Mouse (Mus musculus) bone marrow, adult 2 months (tissue): ENCODE measurements around the gene Slc35f6.
A peak's percentile ranks its signal among the peaks of the same experiment; 100 is the strongest.

Source experiments
- CTCF ChIP-seq: fragments of 200-500 bp; IDR thresholded peaks from 2 replicates; pipeline ENCODE4 v1.5.1; 2011; ENCODE audit warnings: low read length, control low read depth; ENCODE audit not compliant: control insufficient read depth, insufficient read depth
- POLR2A ChIP-seq: fragments of 200-500 bp; IDR thresholded peaks from 2 replicates; pipeline ENCODE4 v1.6.1; 2011; ENCODE audit warnings: low read depth, mild to moderate bottlenecking, control low read depth, low read length, borderline replicate concordance; ENCODE audit not compliant: control insufficient read depth

DNA sequence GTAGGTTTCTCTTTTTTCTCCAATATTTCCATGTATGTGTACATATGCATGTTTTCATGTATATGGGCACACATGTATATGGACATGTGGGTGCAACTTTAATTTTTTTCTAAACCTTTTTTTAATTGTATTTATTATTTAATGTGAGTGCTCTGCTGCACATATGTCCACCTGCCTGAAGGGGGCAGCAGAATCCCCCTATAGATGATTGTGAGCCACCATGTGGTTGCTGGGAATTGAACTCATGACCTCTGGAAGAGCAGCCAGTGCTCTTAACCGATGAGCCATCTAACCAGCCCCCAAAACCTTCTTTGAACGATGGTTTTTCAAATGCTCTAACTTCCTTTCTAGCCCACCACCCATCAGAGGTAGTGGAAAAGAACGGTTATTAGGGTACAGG lies 36.3 kb downstream of the Slc35f6 start:
- TF ChIP-seq CTCF (peak; percentile 25; the same call in 1 of the 2 replicates), POLR2A (no peak)
